Mouse (Mus musculus): ENCODE results near the gene Cnr2. TPM values are rescaled to one million over a fixed set of nuclear protein-coding genes. Genes with fewer than 3 reads are reported as not detected.

Gene Cnr2
- polyA plus RNA-seq, 2 experiments: 0.70 to 0.94 TPM

DNA sequence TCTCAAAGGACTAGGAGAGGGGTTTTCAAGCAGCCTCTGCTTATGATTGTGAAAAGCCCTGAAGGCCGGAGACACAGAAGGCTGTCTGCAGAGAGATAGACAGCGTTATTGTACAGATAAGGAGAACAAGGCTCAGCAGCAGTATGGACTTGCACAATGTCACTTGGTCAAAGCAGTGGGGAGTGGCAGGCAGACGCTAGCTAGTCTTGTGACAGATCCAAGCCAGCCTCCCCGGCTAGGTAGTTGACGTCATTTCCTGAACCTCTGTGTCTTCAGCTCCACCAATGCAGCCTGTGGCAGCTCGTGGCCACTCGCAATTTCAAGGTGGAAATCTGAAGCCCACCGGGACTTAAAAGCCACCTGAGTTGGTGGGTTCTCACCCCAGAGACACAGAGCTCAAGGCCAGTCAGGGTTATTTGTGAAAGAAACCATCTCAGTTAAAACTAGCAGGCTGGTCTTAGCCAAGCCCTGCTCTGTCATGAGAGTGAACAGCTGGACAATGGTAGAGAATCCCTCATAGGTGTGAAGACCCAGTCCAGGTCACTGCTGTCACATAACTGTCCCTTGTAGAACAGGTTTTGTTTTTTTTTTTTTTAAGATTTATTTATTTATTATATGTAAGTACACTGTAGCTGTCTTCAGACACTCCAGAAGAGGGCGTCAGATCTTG, 3.3 kb downstream of the Cnr2 start:
- 64% methylated on average over 8 of the region's 9 CpGs for WGBS
- ATAC-seq (ENCODE audit: low FRiP score, low read depth) (no peak), DNase-seq (ENCODE audit: low spot score) (peak; percentile 35)
- H3K36me3 ChIP-seq (ENCODE audit: control insufficient read depth, insufficient read depth, low read length): no peaks in the 10 kb centered on the region
- H3K4me3 ChIP-seq (replicated peaks; ENCODE audit: low read length): no peak overlapping the region
- no peaks in the 10 kb centered on the region for H3K4me1 ChIP-seq (ENCODE audit: control insufficient read depth, insufficient read depth, low read length)
- no peaks in the 10 kb centered on the region for H3K9me3 ChIP-seq (ENCODE audit: control insufficient read depth, low read length)
- no peak overlapping the region for H3K4me2 ChIP-seq (replicated peaks; ENCODE audit: low read depth, low read length, severe bottlenecking)
- TF ChIP-seq POLR2A (IDR thresholded peaks at IDR 0.05; ENCODE audit: borderline replicate concordance, extremely low read depth, insufficient read depth, insufficient read length): no peak
- H3K27me3 ChIP-seq (ENCODE audit: control insufficient read depth, insufficient read depth, low read length): no peaks in the 10 kb centered on the region
- no peak overlapping the region for H3K9ac ChIP-seq (ENCODE audit: low read depth, low read length, severe bottlenecking)
- H3K27ac ChIP-seq (replicated peaks; ENCODE audit: low read depth, low read length): no peak overlapping the region

- no peak overlapping the region for H3K27ac ChIP-seq (replicated peaks; ENCODE audit: low read depth, low read length)
- H3K4me3 ChIP-seq (replicated peaks; ENCODE audit: low read length): no peak overlapping the region
- no peaks in the 10 kb centered on the region for H3K27me3 ChIP-seq (ENCODE audit: control insufficient read depth, insufficient read depth, low read length)
- H3K9ac ChIP-seq (ENCODE audit: low read depth, low read length, severe bottlenecking): no peak overlapping the region
- no peaks in the 10 kb centered on the region for H3K36me3 ChIP-seq (ENCODE audit: control insufficient read depth, insufficient read depth, low read length)
- H3K9me3 ChIP-seq (ENCODE audit: control insufficient read depth, low read length): no peaks in the 10 kb centered on the region
- no peaks in the 10 kb centered on the region for H3K4me1 ChIP-seq (ENCODE audit: control insufficient read depth, insufficient read depth, low read length)
- no peak overlapping the region for H3K4me2 ChIP-seq (replicated peaks; ENCODE audit: low read depth, low read length, severe bottlenecking)
- TF ChIP-seq POLR2A (IDR thresholded peaks at IDR 0.05; ENCODE audit: borderline replicate concordance, extremely low read depth, insufficient read depth, insufficient read length): no peak
- DNase-seq (ENCODE audit: low spot score): no peak
- 80% methylated on average over 7 of the region's 7 CpGs for WGBS
- ATAC-seq (ENCODE audit: low FRiP score, low read depth): no peak
Measured at GRCm38 (mm10) chr4:135899050-135899448, 3.9 kb downstream of the Cnr2 start.

GRCm38 (mm10) chr4:135900008-135900407, 4.8 kb downstream of the Cnr2 start:
- H3K4me3 ChIP-seq (replicated peaks; ENCODE audit: low read length): no peak overlapping the region
- H3K36me3 ChIP-seq (ENCODE audit: control insufficient read depth, insufficient read depth, low read length): no peaks in the 10 kb centered on the region
- no peak for TF ChIP-seq POLR2A (IDR thresholded peaks at IDR 0.05; ENCODE audit: borderline replicate concordance, extremely low read depth, insufficient read depth, insufficient read length)
- H3K27me3 ChIP-seq (ENCODE audit: control insufficient read depth, insufficient read depth, low read length): no peaks in the 10 kb centered on the region
- DNase-seq (ENCODE audit: low spot score) (no peak), ATAC-seq (ENCODE audit: low FRiP score, low read depth) (no peak)
- no peak overlapping the region for H3K27ac ChIP-seq (replicated peaks; ENCODE audit: low read depth, low read length)
- H3K9me3 ChIP-seq (ENCODE audit: control insufficient read depth, low read length): no peaks in the 10 kb centered on the region
- H3K9ac ChIP-seq (ENCODE audit: low read depth, low read length, severe bottlenecking): no peak overlapping the region
- WGBS: 74% methylated on average over 5 of the region's 5 CpGs
- H3K4me1 ChIP-seq (ENCODE audit: control insufficient read depth, insufficient read depth, low read length): no peaks in the 10 kb centered on the region
- no peak overlapping the region for H3K4me2 ChIP-seq (replicated peaks; ENCODE audit: low read depth, low read length, severe bottlenecking)

DNA sequence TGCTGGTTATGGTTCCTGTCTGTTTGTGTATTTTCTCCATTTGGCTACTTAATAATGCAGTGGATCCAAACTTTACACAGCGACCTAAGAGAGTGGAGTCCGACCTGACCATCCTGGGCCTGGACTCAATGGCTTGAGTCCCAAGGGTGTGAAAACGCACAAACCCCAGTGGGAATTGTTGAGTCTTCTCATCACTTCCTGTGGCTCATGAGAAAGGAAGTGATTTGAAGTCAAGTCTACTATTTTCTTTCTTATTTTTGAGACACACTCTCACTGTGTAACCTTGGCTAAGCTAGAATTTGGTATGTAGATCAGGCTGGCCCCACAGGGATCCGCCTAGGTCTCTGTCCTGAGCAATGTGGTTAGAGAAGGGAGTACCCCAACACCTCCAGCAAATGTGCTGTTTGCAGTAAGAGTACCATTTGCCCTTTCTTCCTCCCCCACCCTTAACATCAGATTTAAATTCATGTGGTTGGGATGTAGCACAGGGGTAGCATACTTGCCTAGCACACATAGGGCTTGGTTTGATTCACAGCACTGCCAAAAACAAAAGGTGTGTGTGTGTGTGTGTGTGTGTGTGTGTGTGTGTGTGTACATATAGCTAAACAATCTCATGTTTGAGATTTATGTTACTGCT, 7.5 kb downstream of the Cnr2 start:
- Histone ChIP-seq H3K27ac (replicated peaks; ENCODE audit: low read depth, low read length) (no peak overlapping the region), H3K4me1 (ENCODE audit: control insufficient read depth, insufficient read depth, low read length) (no peaks in the 10 kb centered on the region), H3K9me3 (ENCODE audit: control insufficient read depth, low read length) (no peaks in the 10 kb centered on the region), H3K27me3 (ENCODE audit: control insufficient read depth, insufficient read depth, low read length) (no peaks in the 10 kb centered on the region), H3K4me2 (replicated peaks; ENCODE audit: low read depth, low read length, severe bottlenecking) (no peak overlapping the region), H3K9ac (ENCODE audit: low read depth, low read length, severe bottlenecking) (no peak overlapping the region), H3K36me3 (ENCODE audit: control insufficient read depth, insufficient read depth, low read length) (no peaks in the 10 kb centered on the region), H3K4me3 (replicated peaks; ENCODE audit: low read length) (no peak overlapping the region)
- no peak for ATAC-seq (ENCODE audit: low FRiP score, low read depth)
- no peak for TF ChIP-seq POLR2A (IDR thresholded peaks at IDR 0.05; ENCODE audit: borderline replicate concordance, extremely low read depth, insufficient read depth, insufficient read length)
- 90% methylated on average over 4 of the region's 4 CpGs for WGBS
- no peak for DNase-seq (ENCODE audit: low spot score)

GRCm38 (mm10) chr4:135904810-135905209, 9.6 kb downstream of the Cnr2 start:
- no peak overlapping the region for H3K27ac ChIP-seq (replicated peaks; ENCODE audit: low read depth, low read length)
- no peaks in the 10 kb centered on the region for H3K36me3 ChIP-seq (ENCODE audit: control insufficient read depth, insufficient read depth, low read length)
- H3K9ac ChIP-seq (ENCODE audit: low read depth, low read length, severe bottlenecking): no peak overlapping the region
- H3K27me3 ChIP-seq (ENCODE audit: control insufficient read depth, insufficient read depth, low read length): no peaks in the 10 kb centered on the region
- 53% methylated on average over 1 of the region's 1 CpGs for WGBS
- ATAC-seq (ENCODE audit: low FRiP score, low read depth) (no peak), DNase-seq (ENCODE audit: low spot score) (no peak)
- H3K9me3 ChIP-seq (ENCODE audit: control insufficient read depth, low read length): no peaks in the 10 kb centered on the region
- H3K4me3 ChIP-seq (replicated peaks; ENCODE audit: low read length): no peak overlapping the region
- TF ChIP-seq POLR2A (IDR thresholded peaks at IDR 0.05; ENCODE audit: borderline replicate concordance, extremely low read depth, insufficient read depth, insufficient read length): no peak
- H3K4me1 ChIP-seq (ENCODE audit: control insufficient read depth, insufficient read depth, low read length): no peaks in the 10 kb centered on the region
- no peak overlapping the region for H3K4me2 ChIP-seq (replicated peaks; ENCODE audit: low read depth, low read length, severe bottlenecking)
